In genomic region chr14:25726226-25727148, GRCm38 (mm10) we compare ENCODE assay signal across 8 mouse cellular contexts. TPM values are rescaled to one million over a fixed set of nuclear protein-coding genes. Genes with fewer than 3 reads are reported as not detected.
A peak's percentile ranks its signal among the peaks of the same experiment; 100 is the strongest.
DNase-seq lines count a peak whose midpoint lies in the region; ATAC-seq and TF ChIP-seq lines count a peak whose summit lies in the region.

No protein-coding gene starts in this region.

- TF ChIP-seq EP300 in CH12.LX (IDR thresholded peaks at IDR 0.05; ENCODE audit: low read length): no peak

- H3K9ac ChIP-seq in CH12.LX (ENCODE audit: insufficient read depth, low read depth): no peak overlapping the region
- no peak overlapping the region for H3K9ac ChIP-seq in liver, embryonic 13.5 days

- H3K36me3 ChIP-seq in heart, embryonic 10.5 days: 0 out of 2 replicates have a peak, but pooled peaks cover under 1% of the 10 kb centered on the region
- no peaks in the 10 kb centered on the region for H3K36me3 ChIP-seq in CH12.LX (replicated peaks in 1 of 2; ENCODE audit: control insufficient read depth in 1 of 2, insufficient read depth in 1 of 2, low read length in 1 of 2)
- H3K36me3 ChIP-seq in liver, embryonic 13.5 days: 0 out of 2 replicates have a peak, but pooled peaks cover under 1% of the 10 kb centered on the region
- H3K36me3 ChIP-seq in spleen, adult 2 months (ENCODE audit: control insufficient read depth, insufficient read depth, low read length): no peaks in the 10 kb centered on the region

- in situ Hi-C loops in CH12.LX (cut with MboI; ENCODE audit: low pct_ligation_motif_present, low pct_unique_long_range_greater_than_20kb, low sequenced_read_pairs): no loop called here

- 51% methylated on average over 20 of the region's 20 CpGs for WGBS in heart, embryonic 10.5 days
- WGBS in liver, embryonic 13.5 days (ENCODE audit: insufficient replicate concordance): 32% methylated on average over 20 of the region's 20 CpGs
- 42% methylated on average over 20 of the region's 20 CpGs for WGBS in spleen, adult 2 months

- TF ChIP-seq RAD21 in CH12.LX (IDR thresholded peaks at IDR 0.05; ENCODE audit: low read depth, low read length): peak; percentile 54

- no peak for ATAC-seq in liver, embryonic 13.5 days (ENCODE audit: low read depth)

- H3K9me3 ChIP-seq in heart, embryonic 10.5 days: no peaks in the 10 kb centered on the region
- no peaks in the 10 kb centered on the region for H3K9me3 ChIP-seq in CH12.LX (replicated peaks; ENCODE audit: low read length)
- no peaks in the 10 kb centered on the region for H3K9me3 ChIP-seq in liver, embryonic 13.5 days (replicated peaks)

- intact Hi-C loops in heart, postnatal 25 days (cut with DNase I): loop anchor here (5.0 kb wide), 2 partner anchors 41 to 76 kb away; partner anchors contain the start of gene Zcchc24
- intact Hi-C loops in heart, postnatal 10 days (cut with DNase I): loop anchor here (5.0 kb wide), 1 partner anchor 76 kb away; no protein-coding TSS in a partner anchor

- no peak overlapping the region for H3K4me2 ChIP-seq in CH12.LX (ENCODE audit: insufficient read depth, low read depth, poor library complexity, severe bottlenecking)
- H3K4me2 ChIP-seq in liver, embryonic 13.5 days: no peak overlapping the region

- no peak for TF ChIP-seq POLR2A in CH12.LX (IDR thresholded peaks at IDR 0.05; ENCODE audit: low read depth, low read length)
- TF ChIP-seq POLR2A in spleen, adult 2 months (IDR thresholded peaks at IDR 0.05; ENCODE audit: low read depth, low read length): no peak

- dilution Hi-C loops in CH12.LX (cut with MboI; ENCODE audit: extremely low pct_ligation_motif_present, extremely low pct_unique_long_range_greater_than_20kb, low sequenced_read_pairs): no loop called here

- TF ChIP-seq CTCF in CH12.LX (conservative IDR thresholded peaks at IDR 0.05 in 1 of 2, IDR thresholded peaks at IDR 0.05 in 1 of 2; ENCODE audit: low read depth in 2 of 2, low read length in 2 of 2): peak; percentile 87 to 95
- TF ChIP-seq CTCF in spleen, adult 2 months (IDR thresholded peaks at IDR 0.05; ENCODE audit: extremely low read depth, insufficient read depth, insufficient read length, insufficient replicate concordance): peak; percentile 96

- DNase-seq in heart, embryonic 10.5 days (ENCODE audit: low spot score): no peak
- DNase-seq in heart, postnatal 25 days (ENCODE audit: low spot score): no peak
- DNase-seq in CH12.LX (ENCODE audit: extremely low read depth): peak; percentile 55
- peak; percentile 23 for DNase-seq in c-Kit-positive CD71-positive TER-119-negative erythroid progenitor cells, embryonic 14.5 days (ENCODE audit: low read depth)
- peak; percentile 72 to 81 for DNase-seq in heart, postnatal 10 days
- peak; percentile 31 for DNase-seq in liver, embryonic 13.5 days
- DNase-seq in spleen, adult 2 months (ENCODE audit: low read depth in 1 of 2, low spot score in 2 of 2): peak; percentile 34 to 62
- no peak for DNase-seq in ovary, postnatal 14 days (ENCODE audit: low spot score)

- no peak overlapping the region for H3K4me3 ChIP-seq in heart, embryonic 10.5 days
- no peak overlapping the region for H3K4me3 ChIP-seq in CH12.LX (replicated peaks in 1 of 3; ENCODE audit: low read depth in 2 of 3, low read length in 2 of 3, poor library complexity in 1 of 3)
- no peak overlapping the region for H3K4me3 ChIP-seq in liver, embryonic 13.5 days (replicated peaks)
- no peak overlapping the region for H3K4me3 ChIP-seq in spleen, adult 2 months (ENCODE audit: extremely low read depth, insufficient read depth, insufficient read length)

- H3K79me2 ChIP-seq in CH12.LX (replicated peaks; ENCODE audit: control insufficient read depth, extremely low read depth, insufficient read depth, poor library complexity, severe bottlenecking): no peaks in the 10 kb centered on the region

- H3K27me3 ChIP-seq in heart, embryonic 10.5 days (ENCODE audit: insufficient read depth, poor library complexity, severe bottlenecking): no peaks in the 10 kb centered on the region
- no peaks in the 10 kb centered on the region for H3K27me3 ChIP-seq in CH12.LX (replicated peaks)
- no peaks in the 10 kb centered on the region for H3K27me3 ChIP-seq in liver, embryonic 13.5 days
- no peaks in the 10 kb centered on the region for H3K27me3 ChIP-seq in spleen, adult 2 months (ENCODE audit: control insufficient read depth, insufficient read depth, low read length)

- H3K4me1 ChIP-seq in heart, embryonic 10.5 days: peaks cover 44% of the 10 kb centered on the region
- peaks cover 0 to 20% of the 10 kb centered on the region in 2 experiments; a peak in 2 of 4 replicates for H3K4me1 ChIP-seq in CH12.LX (ENCODE audit: control insufficient read depth in 1 of 2, insufficient read depth in 2 of 2)
- peaks cover 26% of the 10 kb centered on the region for H3K4me1 ChIP-seq in liver, embryonic 13.5 days (replicated peaks)
- peaks cover 15% of the 10 kb centered on the region; the same call in 1 of the 2 replicates for H3K4me1 ChIP-seq in spleen, adult 2 months (ENCODE audit: control insufficient read depth, insufficient read depth, insufficient read length)

- H3K27ac ChIP-seq in heart, embryonic 10.5 days: peak overlapping the region; percentile 82
- no peak overlapping the region for H3K27ac ChIP-seq in CH12.LX (ENCODE audit: insufficient read depth, low read depth)
- H3K27ac ChIP-seq in liver, embryonic 13.5 days: no peak overlapping the region
- H3K27ac ChIP-seq in spleen, adult 2 months (ENCODE audit: insufficient read depth, low read length): no peak overlapping the region

TF ChIP-seq in CH12.LX, 34 proteins besides CTCF, POLR2A, EP300 and RAD21:
- TF ChIP-seq SMC3 (IDR thresholded peaks at IDR 0.05; ENCODE audit: low read depth, low read length) (peak; percentile 93), JUN (IDR thresholded peaks at IDR 0.05; ENCODE audit: insufficient read depth, low read depth, low read length) (no peak), NELFE (IDR thresholded peaks at IDR 0.05; ENCODE audit: low read depth, low read length) (no peak; the same call in 1 of the 2 replicates)

RNA-seq across cellular contexts. Expression of gene Ppif, which starts 32.5 kb away (rescaled TPM):
- 65.7 and 104 TPM in 2 replicates for polyA plus RNA-seq in heart, embryonic 10.5 days (2016; fragmentation: Nextera tagmentation; extraction: Ambion mirVana)
- 100 to 1,000 TPM; 277 to 296 TPM for total RNA-seq in heart, postnatal 25 days (2021)
- 29.1 and 38.3 TPM in 2 replicates for total RNA-seq in CH12.LX (2012; rRNA removed)
- total RNA-seq in CH12.LX (2014; rRNA removed): 50.3 and 52.9 TPM in 2 replicates
- 99.3 and 106 TPM in 2 replicates for polyA plus RNA-seq in CH12.LX (2012; ENCODE audit: insufficient read length, low read depth)
- 100 to 1,000 TPM; 248 to 271 TPM for total RNA-seq in heart, postnatal 10 days (2021)
- 37.8 and 52.3 TPM in 2 replicates for polyA plus RNA-seq in liver, embryonic 13.5 days (2015; fragmentation: Nextera tagmentation; extraction: Ambion mirVana)
- 50.4 and 68.4 TPM in 2 replicates for polyA plus RNA-seq in spleen, adult 2 months (2012; rRNA removed)

RNA-seq across cellular contexts. Expression of gene Zcchc24, which starts 42.4 kb away (rescaled TPM):
- polyA plus RNA-seq in heart, embryonic 10.5 days (2016; fragmentation: Nextera tagmentation; extraction: Ambion mirVana): 15.2 and 16.9 TPM in 2 replicates
- 10 to 100 TPM; 33.3 to 35.7 TPM for total RNA-seq in heart, postnatal 25 days (2021)
- total RNA-seq in CH12.LX (2012; rRNA removed) (0.04 and 0.08 TPM in 2 replicates), CH12.LX (2014; rRNA removed) (0.05 and 0.09 TPM in 2 replicates)
- 0.40 and 0.44 TPM in 2 replicates for polyA plus RNA-seq in CH12.LX (2012; ENCODE audit: insufficient read length, low read depth)
- 10 to 100 TPM; 51.8 to 60.1 TPM for total RNA-seq in heart, postnatal 10 days (2021)
- polyA plus RNA-seq in liver, embryonic 13.5 days (2015; fragmentation: Nextera tagmentation; extraction: Ambion mirVana): 4.3 and 5.1 TPM in 2 replicates
- polyA plus RNA-seq in spleen, adult 2 months (2012; rRNA removed): 14.9 and 17.4 TPM in 2 replicates

Comparison
In these comparisons a context has a peak if more than half of its experiments do, and no peak if none do; other contexts are left out.
1. DNase-seq: peak in CH12.LX (single experiment), c-Kit-positive CD71-positive TER-119-negative erythroid progenitor cells, embryonic 14.5 days (single experiment), heart, postnatal 10 days (2 of 2), liver, embryonic 13.5 days (single experiment) and spleen, adult 2 months (2 of 2); none in heart, embryonic 10.5 days (single experiment), heart, postnatal 25 days (single experiment) and ovary, postnatal 14 days (single experiment).